Mouse (Mus musculus) ES-E14 (cell line): ENCODE results near the gene Klhl3. TPM values are rescaled to one million over a fixed set of nuclear protein-coding genes. Genes with fewer than 3 reads are reported as not detected.

ENCODE experiments used
- DNase-seq: peaks from one replicate; pipeline ENCODE4 v3.0.0-alpha.2; 2013; ENCODE audit warnings: low read depth, low spot score
- H3K27ac ChIP-seq: 2 replicates; pipeline ENCODE4 v1.5.1; 2012; ENCODE audit warnings: low read depth, mild to moderate bottlenecking, low read length, moderate library complexity, mixed read lengths; ENCODE audit not compliant: poor library complexity, insufficient read depth, severe bottlenecking
- H3K36me3 ChIP-seq: 2 replicates; pipeline ENCODE4 v1.6.1; 2012; ENCODE audit warnings: mild to moderate bottlenecking, low read length, moderate library complexity, mixed read lengths; ENCODE audit not compliant: control insufficient read depth, poor library complexity, insufficient read depth, severe bottlenecking
- H3K4me1 ChIP-seq, 2 experiments: fragments of 150-350 bp in 1 of 2; sonication (generic) in 1 of 2; 2 replicates each; pipeline ENCODE4 v1.6.1; 2012; ENCODE audit warnings: low read length in 2 of 2, mild to moderate bottlenecking in 1 of 2, mixed read lengths in 1 of 2; ENCODE audit not compliant: control insufficient read depth in 2 of 2, insufficient read depth in 2 of 2, poor library complexity in 1 of 2
- H3K4me3 ChIP-seq, 2 experiments: fragments of 150-350 bp in 1 of 2; sonication (generic) in 1 of 2; 2 replicates each; pipeline ENCODE4 v1.5.1; 2012; ENCODE audit warnings: low read length in 2 of 2, low read depth in 1 of 2, mild to moderate bottlenecking in 1 of 2, mixed read lengths in 1 of 2; ENCODE audit not compliant: insufficient read depth in 1 of 2, poor library complexity in 1 of 2, severe bottlenecking in 1 of 2
- H3K9ac ChIP-seq: 2 replicates; pipeline ENCODE4 v1.6.1; 2012; ENCODE audit warnings: low read depth, mild to moderate bottlenecking, low read length, mixed read lengths; ENCODE audit not compliant: poor library complexity, insufficient read depth, severe bottlenecking
- H3K9me3 ChIP-seq: fragments of 150-350 bp; sonication (generic); 2 replicates; pipeline ENCODE4 v1.6.1; 2012; ENCODE audit warnings: low read depth, mild to moderate bottlenecking, low read length; ENCODE audit not compliant: control insufficient read depth, insufficient read depth
- CHD2 ChIP-seq: IDR thresholded peaks from 2 replicates; pipeline ENCODE4 v1.6.1; 2014; ENCODE audit warnings: mild to moderate bottlenecking, low read depth, low read length, inconsistent platforms
- HCFC1 ChIP-seq: IDR thresholded peaks from 2 replicates; pipeline ENCODE4 v1.6.1; 2012; ENCODE audit warnings: low read length, inconsistent platforms, borderline replicate concordance; ENCODE audit not compliant: insufficient read depth
- MAFK ChIP-seq: IDR thresholded peaks from 2 replicates; pipeline ENCODE4 v1.6.1; 2014; ENCODE audit warnings: mild to moderate bottlenecking, low read depth, low read length, inconsistent platforms; ENCODE audit not compliant: insufficient read depth
- ZC3H11A ChIP-seq: IDR thresholded peaks from 2 replicates; pipeline ENCODE4 v1.6.1; 2012; ENCODE audit warnings: low read depth, mild to moderate bottlenecking, inconsistent platforms, low read length, borderline replicate concordance
- ZNF384 ChIP-seq: IDR thresholded peaks from 2 replicates; pipeline ENCODE4 v1.6.1; 2012; ENCODE audit warnings: low read depth, low read length, inconsistent platforms
- in situ Hi-C, 2 experiments: fragments of 600-800 bp; cut with MboI; formaldehyde crosslinking; loops; one replicate each; pipeline ENCODE4 v1.15.1; 2025; ENCODE audit warnings: low sequenced_read_pairs in 2 of 2, inconsistent platforms in 1 of 2; ENCODE audit not compliant: unreplicated experiment in 2 of 2
- total RNA-seq: library from RNA; depleted of rRNA; stranded (reverse); fragments of 300-350 nt; gene quantifications from 2 replicates; pipeline ENCODE4 v1.2.3, GENCODE M21; 2012

The Klhl3 gene
- total RNA-seq, 1 experiment, result 0.67 TPM

DNA sequence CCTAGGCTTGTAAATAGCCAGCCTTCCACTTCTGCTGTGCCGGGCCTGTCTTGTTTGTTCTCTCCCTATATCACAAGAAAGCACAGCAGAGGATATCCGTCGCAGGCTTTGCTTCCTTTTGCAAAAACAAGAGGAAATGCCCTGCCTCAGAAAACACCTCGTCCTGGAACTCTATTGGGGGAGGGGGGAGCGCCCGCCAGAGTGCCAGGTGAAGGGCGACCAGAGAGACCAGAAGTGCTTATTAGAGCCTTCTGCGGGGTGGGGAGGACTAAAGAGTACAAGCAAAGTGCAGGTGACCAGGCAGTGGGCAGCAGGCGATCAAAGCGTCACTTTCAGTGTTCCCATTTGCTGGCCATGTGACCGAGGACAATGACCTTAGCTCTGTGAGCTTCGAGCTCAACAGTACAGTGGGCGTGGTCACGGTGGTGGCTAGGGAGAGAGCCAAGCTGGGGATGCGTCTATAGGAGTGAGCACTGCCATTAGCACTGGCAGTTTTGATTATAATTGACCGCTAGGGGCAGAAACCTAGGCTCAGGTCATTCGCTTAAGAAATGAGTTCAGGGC is 45.8 kb downstream of the Klhl3 start:
- peak overlapping the region; percentile 14 to 32; a peak in 1 of 4 replicates for H3K4me3 ChIP-seq
- H3K4me1 ChIP-seq, result peaks cover 2 to 31% of the 10 kb centered on the region in 2 experiments; a peak in 2 of 4 replicates
- no peaks in the 10 kb centered on the region for H3K9me3 ChIP-seq
- H3K36me3 ChIP-seq, result no peaks in the 10 kb centered on the region
- no peak for TF ChIP-seq CHD2
- no peak for TF ChIP-seq ZNF384
- H3K27ac ChIP-seq, result no peak overlapping the region
- in situ Hi-C loops, result no loop called here
- peak; percentile 55 for DNase-seq
- no peak overlapping the region for H3K9ac ChIP-seq

DNA sequence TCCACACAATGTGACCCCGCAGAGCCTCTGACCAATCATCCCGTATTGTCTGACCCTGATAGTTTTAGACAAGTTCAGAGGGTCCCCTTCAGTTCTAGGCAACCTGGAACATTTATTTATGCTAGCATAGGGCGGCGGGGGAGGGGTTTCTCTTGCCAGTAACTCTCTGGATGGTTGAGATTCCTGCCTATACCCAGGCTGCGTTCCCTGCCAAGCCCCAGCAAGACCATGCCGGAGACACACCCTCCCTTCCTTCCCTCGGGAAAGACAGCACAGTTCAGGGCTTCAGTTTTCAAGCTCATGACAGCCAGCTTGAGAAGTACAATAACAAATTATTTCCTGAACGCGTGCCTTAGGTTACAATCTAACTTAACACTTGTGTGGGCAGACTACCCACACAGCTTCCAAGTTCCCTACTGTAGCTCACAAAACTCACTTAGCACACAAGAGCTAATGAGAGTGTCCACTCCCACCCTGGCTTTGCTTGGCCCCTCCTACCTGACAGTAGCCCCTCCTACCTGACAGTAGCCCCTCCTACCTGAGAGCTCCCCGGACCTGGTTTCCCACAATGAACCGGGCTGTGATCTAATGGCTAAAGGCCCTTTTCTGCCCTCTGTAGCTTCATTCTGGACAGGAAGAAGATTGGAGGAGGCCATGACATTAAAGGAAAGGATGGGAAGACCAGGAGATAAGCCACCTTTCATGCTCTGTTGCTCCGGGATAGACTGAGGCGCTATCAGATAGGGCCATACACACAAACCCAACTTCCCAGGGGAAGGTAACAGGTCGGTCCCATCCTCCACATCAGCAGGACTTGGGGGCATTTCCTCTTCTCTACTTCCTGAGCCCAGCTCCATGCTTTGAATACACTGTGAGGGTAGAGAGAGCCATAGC is 46.6 kb downstream of the Klhl3 start:
- in situ Hi-C loops, result no loop called here
- H3K4me3 ChIP-seq, result peak overlapping the region; percentile 24 to 30; a peak in 3 of 4 replicates
- peak; percentile 75 for DNase-seq
- H3K4me1 ChIP-seq, result peaks cover 0 to 31% of the 10 kb centered on the region in 2 experiments; a peak in 2 of 4 replicates
- no peaks in the 10 kb centered on the region for H3K36me3 ChIP-seq
- TF ChIP-seq MAFK (no peak), ZNF384 (no peak), HCFC1 (no peak), ZC3H11A (no peak), CHD2 (no peak)
- no peak overlapping the region for H3K27ac ChIP-seq
- no peak overlapping the region for H3K9ac ChIP-seq
- no peaks in the 10 kb centered on the region for H3K9me3 ChIP-seq

DNA sequence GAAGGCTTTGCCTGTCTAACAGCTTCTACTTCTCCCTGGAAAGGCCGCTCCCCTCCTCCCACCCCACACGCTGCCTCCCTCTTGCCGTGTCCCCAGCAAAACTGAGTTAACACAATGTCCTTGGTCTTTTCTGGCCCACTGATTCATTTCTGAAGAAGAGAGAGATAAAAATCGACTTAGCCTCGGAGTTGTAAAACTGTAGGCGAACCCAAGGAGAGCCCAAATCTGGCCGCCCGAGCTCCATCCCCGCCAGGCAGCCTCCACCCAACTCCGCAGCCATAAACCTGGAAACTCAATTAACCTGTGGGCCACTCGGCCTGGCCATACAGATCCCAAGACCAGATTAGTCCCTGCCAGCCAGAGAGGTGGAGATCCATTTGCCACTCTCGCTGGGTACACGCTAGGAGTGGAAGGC is 47.3 kb downstream of the Klhl3 start:
- Histone ChIP-seq H3K4me3 (peak overlapping the region; percentile 2 to 30; a peak in 3 of 4 replicates), H3K4me1 (peaks cover 0 to 27% of the 10 kb centered on the region in 2 experiments; a peak in 1 of 4 replicates), H3K9ac (no peak overlapping the region), H3K27ac (no peak overlapping the region), H3K36me3 (no peaks in the 10 kb centered on the region), H3K9me3 (no peaks in the 10 kb centered on the region)
- no peak for DNase-seq
- TF ChIP-seq ZNF384 (no peak), MAFK (no peak), HCFC1 (no peak), ZC3H11A (no peak), CHD2 (no peak)
- in situ Hi-C loops, result no loop called here

- Histone ChIP-seq H3K9ac (no peak overlapping the region), H3K4me1 (peaks cover 0 to 20% of the 10 kb centered on the region in 2 experiments; a peak in 1 of 4 replicates), H3K27ac (no peak overlapping the region), H3K4me3 (no peak overlapping the region), H3K36me3 (no peaks in the 10 kb centered on the region), H3K9me3 (no peaks in the 10 kb centered on the region)
- TF ChIP-seq ZNF384 (no peak), MAFK (no peak), ZC3H11A (no peak), HCFC1 (no peak), CHD2 (no peak)
- in situ Hi-C loops, result no loop called here
- no peak for DNase-seq
These were observed 48.1 kb downstream of the Klhl3 start for GRCm38 (mm10) chr13:58065316-58065715.
